Mouse (Mus musculus): ENCODE measurements around the gene Stk11ip. TPM values are rescaled to one million over a fixed set of nuclear protein-coding genes. Genes with fewer than 3 reads are reported as not detected.

The Stk11ip gene
- polyA plus RNA-seq, 1 experiment from 2014 or later = 9.7 TPM

GRCm38 (mm10) chr1:75564102-75564501 is 42.8 kb downstream of the Stk11ip start:
- no peaks in the 10 kb centered on the region for H3K36me3 ChIP-seq (ENCODE audit: control insufficient read depth, insufficient read depth)
- ATAC-seq = no peak
- no peak overlapping the region for H3K9ac ChIP-seq (ENCODE audit: low read depth, low read length)
- H3K4me3 ChIP-seq (ENCODE audit: low read depth, low read length) = no peak overlapping the region
- no peaks in the 10 kb centered on the region for H3K4me1 ChIP-seq (replicated peaks; ENCODE audit: control insufficient read depth, insufficient read depth, low read length)
- H3K9me3 ChIP-seq (ENCODE audit: control insufficient read depth) = no peaks in the 10 kb centered on the region
- no peaks in the 10 kb centered on the region for H3K27me3 ChIP-seq (replicated peaks; ENCODE audit: control insufficient read depth, insufficient read depth, low read length)
- no peak for TF ChIP-seq CTCF (IDR thresholded peaks at IDR 0.05; ENCODE audit: low read depth)
- no peak overlapping the region for H3K27ac ChIP-seq (ENCODE audit: low read depth, low read length)
- 85% methylated on average over 2 of the region's 2 CpGs for WGBS
- no peak overlapping the region for H3K4me2 ChIP-seq (replicated peaks; ENCODE audit: low read depth)

- Histone ChIP-seq H3K4me1 (replicated peaks; ENCODE audit: control insufficient read depth, insufficient read depth, low read length) (no peaks in the 10 kb centered on the region), H3K9ac (ENCODE audit: low read depth, low read length) (no peak overlapping the region), H3K27me3 (replicated peaks; ENCODE audit: control insufficient read depth, insufficient read depth, low read length) (no peaks in the 10 kb centered on the region), H3K27ac (ENCODE audit: low read depth, low read length) (no peak overlapping the region), H3K4me2 (replicated peaks; ENCODE audit: low read depth) (no peak overlapping the region), H3K4me3 (ENCODE audit: low read depth, low read length) (no peak overlapping the region), H3K9me3 (ENCODE audit: control insufficient read depth) (no peaks in the 10 kb centered on the region), H3K36me3 (ENCODE audit: control insufficient read depth, insufficient read depth) (no peaks in the 10 kb centered on the region)
- ATAC-seq = no peak
- WGBS = 35% methylated on average over 5 of the region's 5 CpGs
- no peak for TF ChIP-seq CTCF (IDR thresholded peaks at IDR 0.05; ENCODE audit: low read depth)
These were observed 43.6 kb downstream of the Stk11ip start for GRCm38 (mm10) chr1:75564916-75565315.

DNA sequence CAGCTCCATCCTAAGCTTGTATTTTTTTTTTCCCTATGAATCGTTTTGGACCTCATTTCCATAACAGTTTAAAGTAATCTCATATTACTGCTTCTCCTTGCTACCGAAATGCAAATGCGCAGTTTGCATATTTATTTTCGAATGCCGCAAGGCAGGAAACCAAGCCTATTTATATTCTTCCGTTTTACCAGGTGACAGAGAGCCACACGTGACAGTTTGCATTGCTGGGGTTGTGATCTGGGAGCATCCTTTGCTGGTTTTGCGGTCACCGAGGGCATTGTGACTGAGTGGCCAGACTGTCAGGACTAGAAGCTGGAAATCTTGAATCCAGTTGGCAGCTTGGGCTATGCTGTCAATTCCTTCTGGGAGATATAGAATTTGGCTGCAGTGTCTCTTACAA is 44.3 kb downstream of the Stk11ip start:
- Histone ChIP-seq H3K27ac (ENCODE audit: low read depth, low read length) (no peak overlapping the region), H3K4me3 (ENCODE audit: low read depth, low read length) (no peak overlapping the region), H3K36me3 (ENCODE audit: control insufficient read depth, insufficient read depth) (no peaks in the 10 kb centered on the region), H3K4me2 (replicated peaks; ENCODE audit: low read depth) (no peak overlapping the region), H3K27me3 (replicated peaks; ENCODE audit: control insufficient read depth, insufficient read depth, low read length) (no peaks in the 10 kb centered on the region), H3K9me3 (ENCODE audit: control insufficient read depth) (no peaks in the 10 kb centered on the region), H3K4me1 (replicated peaks; ENCODE audit: control insufficient read depth, insufficient read depth, low read length) (no peaks in the 10 kb centered on the region), H3K9ac (ENCODE audit: low read depth, low read length) (no peak overlapping the region)
- WGBS = 68% methylated on average over 9 of the region's 9 CpGs
- no peak for TF ChIP-seq CTCF (IDR thresholded peaks at IDR 0.05; ENCODE audit: low read depth)
- no peak for ATAC-seq

DNA sequence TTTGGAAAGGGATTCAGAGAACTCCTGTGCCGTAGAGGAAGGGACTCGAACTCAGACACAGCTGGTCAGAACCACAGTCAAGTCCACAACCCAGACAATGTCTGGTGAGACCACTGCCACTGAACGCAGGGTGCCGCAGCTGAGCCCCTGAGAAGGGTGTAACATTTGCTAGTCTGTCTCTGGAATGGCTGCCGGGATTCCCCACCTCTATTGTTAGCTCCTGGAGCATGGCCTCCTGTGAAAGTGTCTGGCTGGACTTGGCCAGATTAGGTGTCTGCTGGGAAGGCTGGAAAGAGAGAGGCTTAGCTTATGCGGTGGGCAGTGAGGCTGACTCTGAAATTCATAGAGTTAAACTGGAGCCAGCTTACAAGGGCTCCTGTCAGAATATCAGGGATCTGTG is 49.1 kb downstream of the Stk11ip start:
- Histone ChIP-seq H3K27me3 (replicated peaks; ENCODE audit: control insufficient read depth, insufficient read depth, low read length) (no peaks in the 10 kb centered on the region), H3K4me3 (ENCODE audit: low read depth, low read length) (no peak overlapping the region), H3K9me3 (ENCODE audit: control insufficient read depth) (no peaks in the 10 kb centered on the region), H3K36me3 (ENCODE audit: control insufficient read depth, insufficient read depth) (no peaks in the 10 kb centered on the region), H3K27ac (ENCODE audit: low read depth, low read length) (no peak overlapping the region), H3K9ac (ENCODE audit: low read depth, low read length) (no peak overlapping the region), H3K4me2 (replicated peaks; ENCODE audit: low read depth) (no peak overlapping the region), H3K4me1 (replicated peaks; ENCODE audit: control insufficient read depth, insufficient read depth, low read length) (no peaks in the 10 kb centered on the region)
- TF ChIP-seq CTCF (IDR thresholded peaks at IDR 0.05; ENCODE audit: low read depth) = no peak
- no peak for ATAC-seq
- WGBS = 60% methylated on average over 6 of the region's 6 CpGs

DNA sequence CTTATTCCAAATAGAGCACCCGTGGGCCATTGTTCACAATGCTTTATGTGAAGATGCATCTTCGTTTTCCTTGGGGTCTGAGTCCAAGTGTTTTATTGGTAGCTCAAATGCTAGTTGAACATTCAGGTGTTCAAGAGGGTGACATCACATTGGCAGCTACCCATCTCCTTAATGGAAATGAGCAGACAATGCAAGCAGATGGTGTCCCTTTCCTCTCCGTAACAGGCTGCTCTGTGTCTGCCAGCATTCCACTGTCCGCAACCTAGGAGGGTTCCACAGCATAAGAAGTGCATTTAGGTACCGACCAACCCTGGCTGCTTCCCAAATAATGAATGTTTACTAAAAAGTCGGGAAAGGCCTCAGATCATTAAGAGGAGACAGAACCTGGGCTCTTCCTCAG is 51.4 kb downstream of the Stk11ip start:
- WGBS = 71% methylated on average over 6 of the region's 6 CpGs
- ATAC-seq = no peak
- H3K36me3 ChIP-seq (ENCODE audit: control insufficient read depth, insufficient read depth) = no peaks in the 10 kb centered on the region
- no peak overlapping the region for H3K9ac ChIP-seq (ENCODE audit: low read depth, low read length)
- no peak overlapping the region for H3K4me2 ChIP-seq (replicated peaks; ENCODE audit: low read depth)
- no peaks in the 10 kb centered on the region for H3K27me3 ChIP-seq (replicated peaks; ENCODE audit: control insufficient read depth, insufficient read depth, low read length)
- H3K4me3 ChIP-seq (ENCODE audit: low read depth, low read length) = no peak overlapping the region
- no peak overlapping the region for H3K27ac ChIP-seq (ENCODE audit: low read depth, low read length)
- H3K4me1 ChIP-seq (replicated peaks; ENCODE audit: control insufficient read depth, insufficient read depth, low read length) = no peaks in the 10 kb centered on the region
- no peaks in the 10 kb centered on the region for H3K9me3 ChIP-seq (ENCODE audit: control insufficient read depth)
- no peak for TF ChIP-seq CTCF (IDR thresholded peaks at IDR 0.05; ENCODE audit: low read depth)

- no peak for TF ChIP-seq CTCF (IDR thresholded peaks at IDR 0.05; ENCODE audit: low read depth)
- no peak for ATAC-seq
- no peaks in the 10 kb centered on the region for H3K4me1 ChIP-seq (replicated peaks; ENCODE audit: control insufficient read depth, insufficient read depth, low read length)
These were observed 52.4 kb downstream of the Stk11ip start for GRCm38 (mm10) chr1:75573715-75574114.

More at GRCm38 (mm10) chr1:75573715-75574114, 52.4 kb downstream of the Stk11ip start:
- Histone ChIP-seq H3K4me3 (ENCODE audit: low read depth, low read length) (no peak overlapping the region), H3K27me3 (replicated peaks; ENCODE audit: control insufficient read depth, insufficient read depth, low read length) (no peaks in the 10 kb centered on the region), H3K9me3 (ENCODE audit: control insufficient read depth) (no peaks in the 10 kb centered on the region), H3K27ac (ENCODE audit: low read depth, low read length) (no peak overlapping the region), H3K9ac (ENCODE audit: low read depth, low read length) (no peak overlapping the region), H3K36me3 (ENCODE audit: control insufficient read depth, insufficient read depth) (no peaks in the 10 kb centered on the region), H3K4me2 (replicated peaks; ENCODE audit: low read depth) (no peak overlapping the region)
- WGBS = 84% methylated on average over 7 of the region's 7 CpGs
